Mouse (Mus musculus) brain, adult 2 months (tissue): ENCODE results near the gene Hcrtr1.

Source experiments
- DNase-seq: peaks from one replicate; pipeline ENCODE4 v3.0.0; 2011; ENCODE audit warnings: low read depth, low spot score

Hcrtr1 gene

GRCm38 (mm10) chr4:130168280-130169183, 29.4 kb upstream of the Hcrtr1 start:
- DNase-seq, result peak; percentile 40

- no peak for DNase-seq
These were observed 28.7 kb upstream of the Hcrtr1 start for GRCm38 (mm10) chr4:130167814-130168213.

- no peak for DNase-seq
These were observed 28.2 kb upstream of the Hcrtr1 start for GRCm38 (mm10) chr4:130167321-130167720.

- no peak for DNase-seq
These were observed 27.4 kb upstream of the Hcrtr1 start for GRCm38 (mm10) chr4:130166592-130166991.

GRCm38 (mm10) chr4:130166061-130166460, 26.9 kb upstream of the Hcrtr1 start:
- no peak for DNase-seq

DNA sequence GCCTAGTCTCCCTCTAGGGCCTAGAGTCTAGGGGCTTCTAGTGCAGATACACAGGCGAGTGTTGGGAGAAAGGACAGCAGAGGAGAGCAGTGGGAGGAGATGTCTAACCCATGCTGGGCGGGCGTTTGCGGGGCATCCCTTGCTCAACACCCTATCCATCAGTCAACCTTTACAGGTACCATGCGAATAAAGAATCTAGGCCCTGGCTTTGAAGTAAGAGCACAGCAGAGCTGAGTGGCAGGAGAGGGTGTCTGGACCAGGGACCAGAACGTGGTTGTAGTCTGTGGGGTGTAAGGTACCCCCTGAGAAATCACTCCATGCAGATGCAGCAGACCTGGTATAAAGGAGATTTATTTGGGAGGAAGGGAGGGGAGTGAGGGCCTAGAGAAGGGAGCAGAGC, 25.0 kb upstream of the Hcrtr1 start:
- no peak for DNase-seq

DNA sequence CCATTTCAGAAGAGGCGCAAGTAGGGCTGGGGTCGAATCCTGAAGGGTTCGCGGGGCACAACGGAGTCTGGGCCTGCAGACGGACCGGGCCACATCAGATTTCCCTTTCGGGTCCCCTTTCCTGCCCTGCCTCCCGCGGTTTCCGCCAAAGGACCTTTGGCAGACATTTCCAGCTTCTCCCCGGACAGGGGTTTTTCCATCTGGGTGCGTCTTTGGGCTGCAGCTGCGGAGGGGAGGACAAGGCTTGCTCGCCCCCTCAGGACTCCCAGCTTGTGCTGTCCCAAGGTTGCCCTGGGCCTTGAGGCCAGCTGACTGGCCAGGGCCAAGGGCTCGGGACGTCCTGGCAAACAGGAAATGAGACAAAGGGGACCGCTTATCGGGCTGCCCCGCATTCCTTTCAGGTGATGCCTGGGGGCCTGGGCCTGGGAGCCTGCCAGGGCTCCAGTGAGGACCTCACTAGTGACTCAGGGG, 24.3 kb upstream of the Hcrtr1 start:
- DNase-seq, result no peak

- no peak for DNase-seq
These were observed 22.2 kb upstream of the Hcrtr1 start for GRCm38 (mm10) chr4:130161349-130161748.

DNA sequence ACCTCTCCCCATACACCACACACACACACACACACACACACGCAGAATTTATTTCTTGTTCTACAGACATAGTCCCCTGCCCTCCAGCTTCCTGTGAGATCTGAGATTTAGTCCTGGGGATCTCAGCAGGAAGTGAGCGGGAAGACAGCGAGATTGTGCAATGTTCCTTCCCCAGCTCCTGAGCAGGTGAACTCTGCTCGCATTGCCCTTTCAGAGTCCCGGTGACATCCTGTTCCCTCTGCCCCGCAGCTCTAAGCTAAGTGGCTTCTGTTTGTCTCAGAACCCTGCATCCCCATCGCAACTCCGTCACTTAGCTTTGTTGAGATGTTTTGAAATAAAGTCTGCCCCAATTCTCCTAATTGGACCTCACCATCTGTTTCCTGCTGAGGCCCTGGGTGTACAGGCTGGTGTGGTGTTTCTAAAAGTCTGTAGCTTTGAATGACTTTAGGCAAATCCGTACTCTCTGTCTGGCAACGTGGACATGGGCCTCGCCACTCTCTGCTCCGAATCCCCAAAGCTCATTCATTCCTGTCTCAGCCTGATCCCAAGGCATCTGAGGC, 17.7 kb upstream of the Hcrtr1 start:
- no peak for DNase-seq

- DNase-seq, result no peak
These were observed 15.1 kb upstream of the Hcrtr1 start for GRCm38 (mm10) chr4:130154250-130154649.

GRCm38 (mm10) chr4:130148405-130148804, 9.2 kb upstream of the Hcrtr1 start:
- DNase-seq, result no peak

DNA sequence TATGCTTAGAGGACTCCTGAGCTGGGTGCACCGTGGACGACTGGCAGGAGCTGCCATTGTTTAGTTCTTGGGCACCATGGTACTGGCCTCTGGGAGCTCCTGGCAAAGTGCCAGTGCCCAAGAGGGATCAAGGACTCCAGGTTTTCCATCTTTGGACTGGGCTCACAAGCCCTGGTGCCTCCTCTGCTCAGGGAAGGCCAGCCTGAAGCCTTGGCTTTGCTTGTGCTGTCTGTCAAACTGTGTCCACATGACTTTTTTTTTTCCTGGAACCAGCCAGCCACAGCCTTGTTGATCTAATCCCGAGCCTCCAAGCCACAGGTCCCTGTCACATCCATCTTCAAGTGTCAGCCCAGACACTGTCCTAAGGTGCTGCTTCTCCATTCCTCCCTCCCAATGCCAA, 2.6 kb upstream of the Hcrtr1 start:
- DNase-seq, result no peak

GRCm38 (mm10) chr4:130140992-130141402, 1.8 kb upstream of the Hcrtr1 start:
- peak; percentile 83 for DNase-seq

DNA sequence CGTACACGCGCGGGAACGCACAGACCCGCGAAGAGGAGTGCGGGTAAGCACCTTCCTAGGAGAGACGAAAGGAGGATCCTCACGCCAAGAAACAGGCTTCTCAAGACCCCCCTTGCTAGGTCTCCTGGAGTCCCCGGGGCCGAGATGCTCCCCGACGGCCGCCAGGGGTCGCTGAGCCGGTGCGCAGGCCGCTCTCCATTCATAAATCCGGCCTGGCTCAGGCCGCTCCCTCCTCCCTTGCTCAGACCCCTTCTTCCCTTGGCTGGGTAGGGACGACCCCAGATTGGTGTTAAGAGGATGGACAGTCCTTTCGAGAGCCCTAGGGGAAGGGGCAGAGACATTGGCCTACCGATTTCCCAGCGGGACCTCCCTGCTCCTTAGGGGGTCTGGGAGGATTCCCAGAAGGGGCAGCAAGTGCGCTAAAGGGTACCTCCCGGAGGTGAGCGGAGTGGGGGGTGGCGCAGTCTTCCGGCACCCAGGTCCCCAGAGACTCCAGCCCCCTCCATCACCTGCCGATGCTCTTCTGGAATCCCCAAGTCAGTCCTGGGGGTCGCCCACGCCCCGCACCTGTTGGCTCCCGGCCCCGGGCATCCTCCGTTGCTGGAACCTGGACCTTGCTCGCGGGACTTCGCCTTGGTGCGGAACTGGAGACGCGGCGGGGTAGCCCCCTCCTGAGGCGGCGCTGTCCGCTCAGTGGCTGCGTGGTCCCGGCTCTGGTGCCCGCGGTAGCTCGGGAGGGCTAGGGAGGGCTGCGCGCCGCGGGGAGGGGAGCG, 532 bp downstream of the Hcrtr1 start:
- DNase-seq, result peak; percentile 59

GRCm38 (mm10) chr4:130133399-130133798, 5.8 kb downstream of the Hcrtr1 start:
- no peak for DNase-seq

DNA sequence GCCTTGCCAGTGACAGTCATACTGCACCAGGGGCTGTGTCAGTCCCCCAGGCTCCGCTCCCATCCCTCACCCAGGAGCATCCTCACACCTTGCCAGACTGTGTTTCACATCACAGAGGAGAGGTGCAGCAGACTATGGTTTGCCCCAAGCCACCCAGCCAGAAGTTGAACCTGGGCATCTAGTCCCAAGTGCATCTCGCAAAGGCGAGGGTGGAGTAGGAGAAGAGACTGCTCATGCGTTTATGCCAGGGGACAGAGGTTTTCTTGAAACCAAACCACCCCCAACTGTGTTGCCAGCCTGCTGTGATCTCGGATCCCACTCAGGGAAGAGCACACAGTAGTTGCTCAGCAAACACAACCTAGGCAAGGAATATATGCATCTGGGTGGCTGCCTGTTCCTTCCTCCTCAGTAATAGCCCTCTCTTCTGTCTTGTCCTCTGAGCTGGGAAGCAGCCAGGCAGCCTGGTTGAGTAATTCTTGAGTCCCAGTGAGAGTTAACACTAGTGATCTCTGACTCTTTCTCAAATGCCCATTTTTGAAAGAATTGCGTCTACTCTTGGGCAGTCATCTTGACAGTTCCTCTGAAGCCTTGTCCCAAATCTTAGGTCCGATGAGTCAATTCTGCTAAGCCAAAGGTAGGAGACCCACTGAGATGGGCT, 7.6 kb downstream of the Hcrtr1 start:
- DNase-seq, result no peak

DNA sequence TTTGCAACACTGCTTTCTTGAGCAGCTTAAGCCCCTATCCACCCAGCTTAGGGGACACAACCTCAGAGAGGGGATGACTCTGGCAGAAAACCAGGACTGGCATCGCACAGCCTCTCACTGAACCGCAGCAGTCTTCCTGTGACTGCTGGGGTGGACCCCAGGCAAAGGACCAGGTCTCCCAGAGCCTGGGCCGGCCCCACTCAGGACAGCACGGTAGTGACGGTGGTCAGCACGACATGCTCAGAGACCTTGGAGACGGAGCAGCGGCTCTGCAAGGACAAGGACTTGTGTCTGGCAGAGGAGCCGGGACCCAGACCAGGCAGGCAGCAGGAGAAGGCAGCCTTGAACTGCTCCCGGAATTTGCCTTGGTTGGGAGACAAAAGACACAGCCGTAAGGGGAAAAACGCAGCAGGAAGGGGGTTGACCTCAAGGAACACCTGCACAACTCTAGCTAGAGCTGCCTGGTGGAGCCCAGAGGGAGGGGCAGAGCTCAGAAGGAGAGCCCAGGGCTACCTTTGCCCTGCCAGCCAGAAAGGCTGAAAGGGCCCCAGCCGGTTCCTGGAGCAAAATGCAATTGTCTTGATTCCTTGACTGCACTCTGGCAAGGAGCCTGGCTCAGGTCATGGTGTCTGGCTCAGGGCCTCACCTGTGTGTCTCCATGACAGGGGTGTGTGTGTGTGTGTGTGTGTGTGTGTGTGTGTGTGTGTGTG, 8.4 kb downstream of the Hcrtr1 start:
- no peak for DNase-seq

- no peak for DNase-seq
These were observed 9.1 kb downstream of the Hcrtr1 start for GRCm38 (mm10) chr4:130130082-130130481.

GRCm38 (mm10) chr4:130128907-130129306, 10.3 kb downstream of the Hcrtr1 start:
- DNase-seq, result no peak

- no peak for DNase-seq
These were observed 13.2 kb downstream of the Hcrtr1 start for GRCm38 (mm10) chr4:130125935-130126334.

GRCm38 (mm10) chr4:130125164-130125563, 14.0 kb downstream of the Hcrtr1 start:
- DNase-seq, result no peak
